Mouse (Mus musculus) cerebellum, adult 18-20 months (tissue): ENCODE measurements around the gene Synpo2.

Source experiments
- DNase-seq, 2 experiments: peaks; one replicate each; pipeline ENCODE4 v3.0.0; 2021

The Synpo2 gene

DNA sequence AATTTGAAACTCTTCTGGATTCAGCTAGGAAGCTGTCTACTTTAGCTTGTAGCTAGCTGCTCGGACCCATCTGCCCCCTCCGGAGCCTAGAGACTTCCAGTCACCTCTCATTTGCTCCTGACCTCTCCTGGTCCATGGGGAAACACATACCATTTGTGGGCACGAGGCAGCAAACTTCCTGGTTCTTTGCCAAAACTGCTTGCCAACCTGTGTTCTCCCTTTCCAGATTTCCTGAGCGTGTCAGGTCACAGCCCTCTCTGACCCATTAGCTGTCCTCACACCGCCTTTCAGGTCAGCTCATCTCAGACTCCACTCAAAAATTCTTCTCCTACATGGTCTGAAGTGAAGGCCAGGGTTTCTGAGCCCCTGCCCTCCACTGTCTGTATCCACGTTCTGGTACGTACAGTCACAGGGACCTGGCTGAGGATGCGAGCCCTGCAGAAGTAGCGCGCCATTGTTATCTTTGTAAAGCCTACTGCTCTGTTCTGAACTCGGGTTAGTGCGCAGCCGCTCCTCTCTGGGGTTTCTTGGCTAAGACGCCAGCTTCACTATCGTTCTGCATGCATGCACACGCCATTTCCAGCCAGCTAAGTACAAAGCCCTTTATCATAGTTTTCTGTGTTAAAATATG lies 150.0 kb downstream of the Synpo2 start:
- DNase-seq, result no peak

DNA sequence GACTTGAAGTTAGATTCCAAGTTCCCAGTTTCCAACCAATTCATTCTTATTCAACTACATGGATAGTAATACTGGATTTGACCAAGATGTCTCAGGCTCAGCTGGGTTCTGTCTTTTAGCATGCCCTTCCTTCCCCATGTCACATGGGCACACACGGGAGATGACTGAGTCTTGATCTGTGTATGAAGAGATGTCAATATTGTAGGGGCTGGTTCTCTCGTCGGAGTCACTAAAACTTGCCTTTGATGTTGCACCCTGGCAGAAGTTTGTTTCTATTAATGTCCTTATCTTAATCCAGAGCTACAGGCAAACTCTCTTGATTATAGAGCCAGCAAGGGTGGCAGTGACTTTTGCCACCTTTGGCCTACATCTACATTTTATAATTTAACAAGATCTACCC lies 154.3 kb downstream of the Synpo2 start:
- DNase-seq, result no peak

DNA sequence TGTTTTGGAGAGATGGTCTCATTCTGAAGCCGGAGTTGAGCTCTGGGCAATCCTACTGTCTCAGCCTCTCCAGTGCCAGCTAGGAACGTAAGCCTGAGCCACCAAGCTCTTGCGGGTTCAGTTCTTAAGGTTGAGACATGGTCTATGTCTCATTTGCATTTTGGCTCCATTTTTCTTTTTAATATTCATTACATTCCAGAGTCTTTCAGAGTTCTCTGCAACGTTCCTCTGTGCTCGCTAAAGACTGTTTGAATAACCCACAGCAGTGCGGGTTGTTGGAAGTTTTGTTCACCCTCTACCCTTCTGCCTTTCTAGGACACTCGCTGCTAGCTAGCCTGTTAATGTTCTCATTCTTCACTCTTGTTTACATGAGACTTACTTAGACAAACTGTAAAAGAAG lies 155.0 kb downstream of the Synpo2 start:
- no peak for DNase-seq

DNA sequence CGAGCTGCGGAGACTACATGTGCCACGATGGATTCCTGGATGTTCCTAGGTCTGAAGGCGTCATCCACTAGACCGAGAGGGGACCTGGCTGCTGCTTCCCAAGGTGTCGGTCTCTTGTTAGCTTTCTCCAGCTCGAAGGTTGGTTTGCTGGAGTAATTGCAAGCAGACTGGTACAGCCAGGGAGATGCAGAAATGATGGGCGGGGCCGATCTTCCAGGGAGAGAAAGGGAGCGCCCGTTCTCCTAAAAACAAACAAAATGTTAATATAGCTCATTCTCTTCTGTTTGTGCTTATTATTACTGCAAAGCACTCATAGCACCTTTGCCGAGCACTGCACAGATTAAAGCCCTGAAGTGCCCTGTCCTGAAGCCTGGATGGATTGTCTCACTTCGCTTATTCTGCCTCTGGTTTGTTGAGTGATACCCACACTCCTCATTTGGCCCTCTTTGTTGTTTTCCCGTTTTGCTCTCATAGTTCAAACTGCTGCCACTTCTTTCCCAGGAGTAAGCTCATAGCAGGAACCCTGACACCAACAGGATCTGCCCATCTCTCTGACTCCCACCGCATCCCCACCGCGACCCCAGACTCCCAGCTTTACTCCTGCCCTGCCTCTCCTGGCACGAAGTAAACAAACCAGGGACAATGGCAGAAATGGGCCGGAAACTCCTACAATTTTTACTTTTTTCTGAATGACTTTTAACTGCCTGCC lies 155.8 kb downstream of the Synpo2 start:
- no peak for DNase-seq

DNA sequence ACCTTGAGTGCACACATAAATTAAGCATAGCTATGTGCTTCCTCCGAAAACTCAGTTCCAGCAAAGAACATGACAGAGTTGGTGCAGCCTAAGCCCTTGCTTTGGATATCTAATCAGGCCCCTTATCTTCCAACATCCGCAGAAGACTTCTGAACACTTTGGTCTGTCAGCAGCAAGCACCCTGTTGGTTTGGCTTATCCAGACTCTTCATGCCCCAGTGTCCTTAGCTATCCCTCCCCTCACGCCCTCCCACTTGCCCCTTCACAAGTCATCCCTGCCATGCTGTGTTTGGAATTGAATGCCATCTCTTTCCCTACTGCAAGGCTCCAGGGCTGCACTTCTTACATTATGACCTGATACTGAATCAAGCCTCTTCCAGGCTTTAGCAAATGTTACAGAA lies 160.2 kb downstream of the Synpo2 start:
- no peak for DNase-seq

DNA sequence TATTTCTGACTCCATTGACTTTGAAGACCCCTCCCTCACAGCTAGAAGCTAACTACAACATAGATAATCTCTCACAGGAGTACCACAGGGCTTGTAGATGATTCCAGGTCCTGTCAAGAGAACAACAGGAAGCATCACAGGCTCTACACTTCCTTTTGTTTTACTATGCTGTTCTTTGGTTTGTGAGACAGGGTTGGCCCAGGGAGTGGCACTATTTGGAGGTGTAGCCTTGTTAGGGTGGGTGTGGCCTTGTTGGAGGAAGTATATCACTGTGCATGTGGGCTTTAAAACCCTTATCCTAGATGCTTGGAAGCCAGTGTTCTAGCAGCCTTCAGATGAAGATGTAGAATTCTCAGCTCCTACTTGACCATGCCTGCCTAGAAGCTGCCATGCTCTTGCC lies 160.9 kb downstream of the Synpo2 start:
- no peak for DNase-seq

DNA sequence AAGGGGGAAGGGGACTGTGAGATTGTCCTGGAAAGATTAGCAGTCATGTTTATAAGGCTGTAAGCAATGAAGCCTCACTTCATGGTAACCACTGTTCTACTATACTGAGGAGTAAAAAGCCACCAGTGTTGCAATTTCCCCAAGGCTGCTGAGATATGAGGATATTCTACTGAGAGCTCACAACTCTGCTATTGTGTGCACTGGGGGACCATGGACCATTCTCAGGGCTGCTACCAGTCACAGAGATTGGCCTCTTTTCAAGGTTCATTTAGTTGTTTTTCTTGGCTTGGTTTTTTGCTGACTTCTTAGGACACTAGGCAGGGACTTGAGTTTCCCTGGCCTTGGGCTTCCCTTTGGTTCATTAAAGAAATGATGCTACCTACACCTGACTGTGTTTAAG lies 162.6 kb downstream of the Synpo2 start:
- DNase-seq, result no peak

DNA sequence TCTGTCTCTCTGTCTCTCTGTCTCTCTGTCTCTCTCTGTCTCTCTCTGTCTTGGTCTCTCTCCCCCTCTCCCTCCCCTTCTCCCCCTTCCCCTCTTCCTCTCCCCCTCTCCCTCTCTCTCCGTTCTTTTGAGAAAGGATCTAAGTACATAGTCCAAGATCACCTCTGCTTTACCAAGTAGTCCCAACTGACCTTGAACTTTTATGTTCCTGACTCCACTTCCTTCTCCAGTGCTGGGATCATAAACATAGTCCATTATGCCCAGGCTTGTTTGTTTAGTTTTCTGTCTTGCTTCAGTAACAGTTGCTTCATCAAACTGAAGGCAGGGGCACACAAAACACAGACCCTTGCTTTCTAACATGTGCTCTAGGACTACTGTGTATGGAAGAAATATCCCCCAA lies 163.5 kb downstream of the Synpo2 start:
- no peak for DNase-seq

DNA sequence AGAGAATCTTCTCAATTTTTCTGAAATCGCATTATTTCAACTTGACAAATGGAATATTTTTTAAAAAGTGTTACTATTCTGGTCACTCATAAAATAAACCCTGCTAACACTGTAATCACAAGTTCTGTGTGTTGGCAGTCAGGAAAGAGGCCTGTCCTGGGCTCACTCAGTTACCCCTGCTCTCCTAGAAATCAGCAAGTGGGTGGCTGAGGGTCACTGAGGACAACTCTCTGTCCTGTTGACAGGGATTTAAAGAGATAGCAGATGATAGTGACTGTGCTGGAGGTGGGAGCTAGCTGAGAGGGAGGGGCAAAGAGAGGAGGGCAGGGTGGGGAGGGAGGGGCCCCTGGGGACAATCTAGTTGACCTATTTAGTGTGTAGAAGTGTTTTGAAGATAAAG lies 165.0 kb downstream of the Synpo2 start:
- DNase-seq, result no peak

DNA sequence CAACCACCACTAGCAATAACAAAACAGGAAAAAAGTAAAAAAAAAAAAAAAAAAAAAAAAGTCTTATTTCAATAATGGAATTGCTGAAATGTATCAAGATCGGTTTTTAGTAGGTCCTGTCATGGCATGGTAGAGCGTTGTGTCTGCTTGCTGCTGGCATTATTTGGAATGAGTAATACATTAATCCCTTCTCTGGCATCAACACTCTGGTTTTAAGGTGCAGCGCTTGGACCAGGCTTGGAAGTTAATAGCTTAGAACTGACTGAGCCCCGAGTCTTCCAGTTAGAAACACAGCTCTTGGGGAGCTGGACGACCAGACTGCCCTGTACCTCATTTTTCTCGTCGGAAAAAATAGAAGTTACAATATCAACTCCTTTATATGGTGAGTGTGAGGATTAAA lies 169.1 kb downstream of the Synpo2 start:
- DNase-seq, result no peak

DNA sequence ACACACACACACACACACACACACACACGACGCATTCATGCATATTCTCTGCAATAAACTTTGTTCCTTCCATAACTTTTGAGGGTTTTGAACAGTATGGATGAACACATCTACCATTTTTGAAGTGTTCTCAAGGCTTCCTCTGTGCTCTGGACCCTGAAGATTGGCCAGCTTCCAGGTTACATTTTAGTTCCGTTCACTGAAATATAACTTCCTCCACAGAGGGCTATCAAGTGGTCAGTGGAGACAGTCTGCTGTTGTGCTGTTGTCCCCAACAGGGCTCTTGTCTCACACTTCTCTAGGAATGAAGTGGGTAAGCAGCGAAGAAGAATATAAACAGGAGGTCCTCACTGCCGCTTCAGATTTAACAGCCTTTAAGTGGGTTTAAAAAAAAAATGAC lies 170.5 kb downstream of the Synpo2 start:
- no peak for DNase-seq

DNA sequence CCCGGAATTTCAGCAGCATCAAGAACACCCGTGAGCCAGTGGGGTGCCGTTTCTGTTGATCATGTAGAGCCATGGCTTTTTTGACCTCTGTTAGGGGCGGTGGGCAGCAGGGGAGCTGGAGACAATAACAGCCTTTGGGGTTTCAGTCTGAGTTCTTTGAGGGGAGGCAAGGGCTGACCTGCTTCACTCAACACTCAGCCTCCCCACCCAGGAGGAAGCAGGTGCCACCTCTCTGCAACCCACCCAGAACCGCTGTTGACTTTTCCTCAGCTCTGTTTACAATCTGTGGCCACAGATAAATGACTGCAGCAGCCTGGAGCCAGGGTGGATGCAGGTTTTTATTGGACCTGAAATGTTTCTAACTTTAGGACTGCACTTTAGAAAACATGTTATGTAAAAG lies 171.8 kb downstream of the Synpo2 start:
- DNase-seq, result no peak

DNA sequence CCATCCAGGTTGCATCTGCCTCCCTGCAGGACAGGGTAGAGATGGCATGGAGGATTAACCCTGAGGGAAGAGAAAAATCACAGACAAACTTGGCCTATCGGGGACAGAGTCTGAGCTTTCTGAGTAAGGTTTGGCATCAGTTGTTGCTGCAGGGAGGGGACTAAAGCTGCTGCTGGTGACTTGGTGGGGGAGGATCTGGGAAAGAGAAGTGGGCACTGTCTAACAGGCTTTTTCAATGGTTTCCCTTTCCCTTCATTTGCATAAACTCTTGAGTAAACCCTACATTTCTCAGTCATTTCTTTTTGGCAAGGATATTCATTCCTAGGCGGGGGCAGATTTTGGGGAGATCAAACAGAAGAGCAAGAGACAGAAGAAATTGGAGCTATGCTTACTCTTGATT lies 174.0 kb downstream of the Synpo2 start:
- no peak for DNase-seq

DNA sequence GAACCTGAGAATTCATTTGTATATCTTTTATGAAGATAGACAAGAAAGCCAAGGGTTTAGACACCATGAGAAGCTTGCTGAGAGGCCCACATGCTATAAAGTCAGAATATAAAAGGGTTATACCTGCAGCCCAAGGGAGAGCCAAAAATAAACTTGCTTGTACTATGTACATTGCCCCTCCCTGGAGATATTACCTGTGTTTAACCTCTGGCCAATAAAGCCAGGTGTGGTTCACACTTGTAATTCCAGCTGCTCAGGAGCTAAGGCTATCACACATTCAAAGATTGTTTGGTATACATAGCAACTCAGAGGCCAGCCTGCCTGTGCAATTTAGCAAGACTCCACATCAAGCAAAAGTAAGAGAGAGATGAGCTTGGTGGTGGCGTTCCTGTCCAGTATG lies 177.1 kb downstream of the Synpo2 start:
- no peak for DNase-seq

DNA sequence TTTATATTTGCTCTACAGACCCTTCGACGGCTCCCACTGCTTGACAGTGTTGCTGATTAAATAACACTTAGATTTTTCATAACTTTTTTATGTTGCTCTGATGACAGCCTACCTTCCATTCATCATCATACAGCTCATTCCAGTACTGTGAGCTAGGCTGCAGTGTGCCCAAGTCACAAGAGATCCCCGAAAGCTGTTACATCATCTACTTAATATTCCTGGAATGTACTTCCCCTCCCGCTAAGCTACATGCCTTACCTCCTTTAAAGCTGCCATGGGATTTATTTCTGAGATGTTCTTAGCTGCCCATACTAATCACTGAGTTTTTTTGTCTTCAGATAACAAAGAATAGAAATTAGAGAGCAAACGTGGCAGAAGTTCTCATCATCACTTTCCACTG lies 181.8 kb downstream of the Synpo2 start:
- DNase-seq, result no peak

DNA sequence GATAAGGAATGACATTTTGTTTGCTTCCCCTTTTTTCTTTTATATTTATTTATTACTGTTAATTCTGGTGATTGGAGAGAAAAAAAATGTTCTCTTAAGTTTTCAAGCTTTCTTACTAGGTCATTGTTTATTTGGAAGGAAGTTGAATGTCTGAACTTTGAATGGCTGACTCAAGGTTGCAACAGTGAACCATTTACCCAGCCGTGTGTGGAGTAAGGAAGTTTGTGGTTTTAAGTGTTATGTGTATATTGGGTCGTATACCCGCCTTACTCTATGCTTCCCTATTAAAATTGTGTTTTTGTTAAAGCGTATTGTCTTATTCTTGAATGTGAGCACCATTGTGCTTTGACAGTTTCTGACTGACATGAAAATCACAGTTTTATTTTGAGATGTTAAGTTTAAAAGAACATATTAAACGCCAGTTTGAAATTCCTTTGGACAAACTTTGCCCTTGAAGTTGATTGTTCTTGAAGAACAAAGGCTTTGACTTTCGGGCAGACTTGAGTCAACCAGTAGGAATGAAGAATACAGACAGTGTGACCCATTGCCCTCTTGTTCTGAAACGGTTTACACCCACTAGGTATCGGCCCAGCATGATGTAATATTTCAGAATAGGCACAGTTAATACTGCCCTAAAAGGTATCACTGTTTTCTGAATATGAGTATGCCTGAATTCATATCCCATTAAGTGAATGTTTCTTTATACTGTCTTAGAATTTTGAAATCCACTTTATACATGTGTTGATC lies 182.6 kb downstream of the Synpo2 start:
- no peak for DNase-seq

DNA sequence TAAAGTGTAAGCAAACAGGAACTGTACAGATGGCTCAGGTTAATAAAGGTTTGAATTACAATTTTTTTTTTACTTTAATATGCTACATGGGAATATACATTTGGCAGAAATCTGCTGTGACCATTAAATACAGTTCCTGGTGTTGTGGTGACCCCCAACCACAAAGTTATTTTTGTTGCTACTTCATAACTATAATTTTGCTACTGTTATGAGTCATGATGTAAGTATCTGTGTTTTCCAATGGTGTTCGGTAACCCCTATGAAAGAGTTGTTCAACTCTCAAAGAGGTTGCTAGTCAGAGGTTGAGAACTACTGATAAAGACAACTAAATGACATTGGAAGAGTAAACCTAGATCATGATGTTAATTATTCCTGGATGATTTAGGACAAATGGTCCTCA lies 193.6 kb downstream of the Synpo2 start:
- DNase-seq, result no peak

DNA sequence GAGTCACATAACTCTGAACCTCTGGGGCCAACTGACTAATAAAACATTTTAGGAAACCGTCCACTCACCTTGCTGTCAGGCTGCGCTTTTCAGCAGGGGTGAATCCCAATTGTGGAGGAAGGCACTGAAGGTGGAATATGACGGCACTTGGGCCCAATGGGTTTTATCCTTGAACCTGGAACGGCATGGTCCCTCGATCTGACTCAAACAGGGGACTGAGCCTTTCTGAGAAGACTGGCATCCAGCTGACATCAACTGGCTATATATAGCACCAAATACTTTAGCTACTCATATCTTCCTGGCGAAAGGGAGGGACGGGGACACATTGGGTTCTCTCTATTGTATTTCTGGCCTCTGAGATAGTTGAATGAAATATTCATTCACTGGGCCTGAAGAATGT lies 201.2 kb downstream of the Synpo2 start, which contains the start of gene Myoz2:
Gene Myoz2 (minus strand): TSS at position 264 of the 400 bp plus-strand sequence.
- no peak for DNase-seq

DNA sequence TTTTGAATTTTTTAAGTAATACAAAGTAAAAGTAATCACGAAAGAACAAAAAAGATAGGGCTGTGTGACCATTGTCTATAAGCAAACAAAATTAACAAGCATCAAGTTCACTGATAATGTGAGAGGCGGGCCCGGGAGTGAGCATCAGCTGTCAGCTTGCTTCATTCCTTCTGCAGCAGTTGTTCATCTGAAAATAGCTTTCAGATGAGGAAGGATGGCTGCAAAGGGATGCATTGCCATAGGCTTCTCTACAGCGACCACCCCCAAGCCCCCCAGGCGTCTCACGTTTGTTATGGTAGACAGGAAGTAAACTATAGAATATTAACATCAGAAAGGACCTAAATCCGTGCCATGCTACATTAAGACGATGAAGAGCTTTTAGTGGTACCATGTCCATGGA lies 202.1 kb downstream of the Synpo2 start:
- no peak for DNase-seq
